Mouse (Mus musculus) gastrocnemius, postnatal 10 days (tissue): Measurements from ENCODE around the gene Agps. TPM values are rescaled to one million over a fixed set of nuclear protein-coding genes. Genes with fewer than 3 reads are reported as not detected.

Source experiments
- DNase-seq: peaks from one replicate; pipeline ENCODE4 v3.0.0; 2021; ENCODE audit warnings: mixed read lengths
- long read RNA-seq, 2 experiments: library from polyadenylated mRNA; stranded (forward); transcript quantifications; one replicate each; pipeline ENCODE4 v2.0.0; 2021
- total RNA-seq, 2 experiments: library from RNA; stranded (reverse); gene quantifications; 2 replicates each; pipeline ENCODE4 v1.2.3; 2021

Agps gene
- total RNA-seq, result 10 to 100 TPM; 27.5 to 30.3 TPM
- long read RNA-seq, experiment 1, full-length matches to known transcripts, result 32 of 40 reads
- long read RNA-seq, experiment 1, partial matches to known transcripts, result 2 of 40 reads
- long read RNA-seq, experiment 1, other reads (novel, unspliced or antisense), result 6 of 40 reads
- long read RNA-seq, experiment 2, full-length matches to known transcripts, result 21 of 28 reads
- long read RNA-seq, experiment 2, partial matches to known transcripts, result 4 of 28 reads
- long read RNA-seq, experiment 2, other reads (novel, unspliced or antisense), result 3 of 28 reads

DNA sequence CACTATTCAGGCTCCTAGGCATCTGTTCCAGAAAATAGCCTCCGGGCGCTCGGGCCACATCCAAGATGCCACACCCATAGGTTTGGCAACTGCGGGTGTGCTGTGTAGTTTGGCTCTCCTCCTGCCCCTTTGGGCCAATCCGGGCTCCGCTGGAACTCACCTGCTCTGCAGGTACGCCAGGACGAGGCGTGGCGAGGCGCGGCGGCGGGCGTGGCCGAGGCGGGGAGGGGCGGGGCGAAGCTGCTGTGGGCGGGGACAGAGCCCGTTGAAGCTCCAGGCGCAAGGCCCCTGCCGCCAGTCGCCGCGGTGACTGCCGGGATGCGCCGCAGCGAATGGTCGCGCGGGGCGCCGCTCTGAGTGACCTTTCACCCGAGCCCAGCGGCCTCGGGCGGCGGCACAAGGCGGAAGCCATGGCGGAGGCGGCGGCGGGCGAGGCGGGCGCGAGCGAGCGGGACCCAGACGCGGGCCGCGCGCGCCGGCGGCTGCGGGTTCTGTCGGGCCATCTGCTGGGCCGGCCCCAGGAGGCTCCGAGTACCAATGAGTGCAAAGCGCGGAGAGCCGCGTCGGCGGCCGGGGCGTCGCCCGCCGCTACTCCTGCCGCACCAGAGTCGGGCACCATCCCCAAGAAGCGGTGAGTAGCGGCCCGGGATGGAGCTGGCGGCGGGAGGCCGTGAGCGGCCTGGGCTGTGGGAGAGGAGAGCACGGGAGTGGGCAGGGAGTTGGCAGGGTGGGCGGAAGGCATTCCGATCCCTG lies at the start of gene Agps:
Gene Agps (plus strand): TSS at position 297 of the 753 bp plus-strand sequence.
- DNase-seq, result peak; percentile 85

DNA sequence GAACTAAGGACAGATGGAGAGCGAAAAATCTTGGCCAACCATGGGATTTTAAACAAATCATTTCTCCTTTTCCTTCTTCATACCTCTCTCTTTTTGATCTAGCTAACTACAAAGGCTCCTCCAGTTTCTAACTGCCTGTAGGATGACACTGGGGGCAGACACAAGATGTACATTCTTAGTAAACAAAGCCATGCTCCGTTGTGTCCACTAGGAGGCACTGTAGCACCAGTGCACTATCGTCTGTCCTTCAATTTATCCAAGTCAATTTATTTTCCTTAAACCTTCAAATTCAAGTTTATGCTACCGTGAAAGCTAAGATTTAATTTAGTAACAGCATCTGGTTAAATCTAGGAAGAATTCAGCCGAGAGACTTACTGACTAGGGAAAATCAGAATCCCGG lies 45.9 kb upstream of the Agps start:
- DNase-seq, result peak; percentile 50

DNA sequence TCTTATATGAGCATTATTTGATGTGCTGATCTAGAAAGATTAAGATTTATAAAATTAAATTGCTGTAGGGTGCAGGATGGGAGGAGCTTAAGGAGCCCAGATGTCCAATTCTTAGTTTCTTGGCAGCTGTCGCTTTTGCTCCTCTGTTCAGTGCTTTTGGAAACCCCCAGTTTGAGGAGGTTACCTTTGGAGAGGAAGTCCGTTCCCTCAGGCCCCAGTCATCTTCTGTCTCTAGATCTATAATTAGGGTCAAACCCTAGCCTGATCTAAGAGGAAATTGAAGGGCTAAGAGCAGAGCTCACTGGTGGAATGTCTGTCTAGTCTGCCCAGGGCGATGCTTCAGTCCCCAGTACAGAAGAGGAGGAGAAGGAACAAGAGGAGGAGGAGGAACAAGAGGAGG lies 43.5 kb upstream of the Agps start:
- no peak for DNase-seq

DNA sequence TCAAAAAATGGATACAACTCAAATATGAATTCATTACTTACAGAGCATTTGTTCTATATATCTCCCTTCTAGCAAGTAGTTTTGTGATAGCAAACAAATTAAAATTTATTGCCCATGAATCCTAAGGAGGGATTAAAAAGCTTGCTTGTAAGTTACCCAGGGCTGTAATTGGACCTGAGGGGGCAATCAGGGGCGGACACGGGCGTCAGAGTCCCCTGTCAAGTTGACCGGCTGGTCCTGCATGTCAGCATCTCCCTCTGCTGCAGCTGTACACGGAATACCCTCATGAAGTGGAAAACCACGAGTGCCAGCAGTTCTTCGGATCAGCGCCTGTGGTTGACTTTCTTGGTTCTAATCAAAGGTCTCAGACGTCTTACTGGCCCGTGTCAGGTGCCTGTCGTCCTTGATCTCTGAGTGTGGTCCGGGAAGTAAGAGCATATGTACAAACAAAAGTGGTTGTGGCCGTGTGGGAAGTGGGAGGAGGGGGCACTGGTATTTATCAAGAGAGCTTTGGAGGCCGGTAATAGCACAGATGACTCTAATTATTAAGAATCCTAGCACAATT lies 41.9 kb upstream of the Agps start:
- DNase-seq, result no peak

DNA sequence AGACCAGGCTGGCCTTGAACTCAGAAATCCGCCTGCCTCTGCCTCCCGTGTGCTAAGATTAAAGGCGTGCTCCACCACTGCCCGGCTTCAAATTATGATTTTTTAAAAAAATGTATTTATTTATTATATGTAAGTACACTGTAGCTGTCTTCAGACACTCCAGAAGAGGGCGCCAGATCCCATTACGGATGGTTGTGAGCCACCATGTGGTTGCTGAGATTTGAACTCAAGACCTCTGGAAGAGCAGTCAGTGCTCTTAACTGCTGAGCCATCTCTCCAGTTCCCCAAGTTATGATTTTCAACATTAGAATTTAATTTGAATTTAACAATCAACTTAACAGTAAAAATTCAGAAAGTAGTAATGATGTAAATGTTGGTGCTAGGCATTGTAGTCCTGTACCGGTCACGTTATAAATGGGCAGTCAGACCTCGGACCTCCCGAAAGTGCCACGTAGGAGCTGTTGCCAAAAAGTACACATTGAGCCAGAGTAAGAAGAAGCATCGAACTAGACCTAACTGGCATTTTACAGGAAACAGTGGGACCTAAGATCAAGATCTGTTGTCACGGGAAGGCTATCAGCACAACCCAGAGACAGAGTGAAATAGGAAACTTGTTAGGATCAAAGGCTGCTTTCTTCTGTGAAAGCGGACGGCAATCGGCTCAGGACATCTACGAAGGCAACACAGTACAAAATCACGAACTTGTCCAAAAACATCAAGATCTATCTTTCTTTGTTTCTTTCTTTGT lies 40.2 kb upstream of the Agps start:
- no peak for DNase-seq

DNA sequence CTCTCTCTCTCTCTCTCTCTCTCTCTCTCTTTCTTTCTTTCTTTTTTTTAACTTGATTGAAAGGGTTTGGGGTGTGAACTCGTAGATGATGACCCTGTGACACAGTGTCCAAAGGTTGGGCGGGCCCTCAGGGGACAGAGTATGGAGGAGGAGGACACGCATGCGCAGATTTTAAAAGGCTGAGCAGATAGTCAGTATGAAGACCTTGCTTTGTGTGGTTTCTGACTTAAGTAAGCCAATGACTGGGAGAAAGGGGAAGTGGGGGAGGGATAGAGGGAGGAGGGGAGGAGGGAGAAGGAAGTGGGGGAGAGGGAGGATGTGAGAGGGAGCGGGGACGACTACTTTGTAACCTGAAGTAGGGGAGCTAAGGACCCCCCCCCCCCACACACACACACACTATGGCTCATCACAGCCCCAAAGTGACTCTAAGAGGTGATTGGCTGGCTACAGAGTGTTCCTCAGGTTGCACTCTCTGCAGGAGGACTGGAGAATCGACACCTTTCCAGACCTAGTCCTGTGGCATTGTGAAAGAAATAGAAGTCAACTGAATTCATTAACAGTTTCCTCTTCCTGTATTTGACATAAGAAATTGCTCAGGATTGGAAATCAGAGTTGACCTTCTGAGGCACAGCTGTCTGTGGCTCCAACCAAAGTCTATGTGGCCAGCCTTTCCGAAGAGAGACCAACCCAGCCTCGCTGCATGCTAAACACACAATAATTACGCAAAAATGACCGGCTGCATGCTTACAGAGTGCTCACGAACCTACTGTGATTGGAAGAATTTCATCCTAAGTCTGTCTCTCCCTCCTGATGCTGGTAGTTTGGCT lies 39.4 kb upstream of the Agps start:
- DNase-seq, result peak; percentile 17

DNA sequence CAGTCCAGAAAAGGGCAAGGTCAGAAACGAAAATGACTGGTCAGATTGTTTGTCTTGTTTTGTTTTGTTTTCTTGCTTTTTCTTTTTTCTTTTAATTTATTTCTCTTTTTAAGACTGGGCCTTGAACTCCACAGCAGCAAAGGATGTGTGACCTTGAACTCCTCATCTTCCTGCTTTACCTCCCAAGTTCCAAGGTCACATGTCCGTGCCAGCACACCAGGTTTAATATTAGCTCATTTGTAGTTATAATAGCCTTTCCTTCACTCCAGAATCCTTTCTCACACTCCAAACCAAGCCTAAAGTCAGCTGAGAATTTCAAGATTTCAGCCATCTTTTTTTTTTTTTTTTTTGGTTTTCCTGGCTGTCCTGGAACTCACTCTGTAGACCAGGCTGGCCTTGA lies 35.8 kb upstream of the Agps start:
- no peak for DNase-seq

DNA sequence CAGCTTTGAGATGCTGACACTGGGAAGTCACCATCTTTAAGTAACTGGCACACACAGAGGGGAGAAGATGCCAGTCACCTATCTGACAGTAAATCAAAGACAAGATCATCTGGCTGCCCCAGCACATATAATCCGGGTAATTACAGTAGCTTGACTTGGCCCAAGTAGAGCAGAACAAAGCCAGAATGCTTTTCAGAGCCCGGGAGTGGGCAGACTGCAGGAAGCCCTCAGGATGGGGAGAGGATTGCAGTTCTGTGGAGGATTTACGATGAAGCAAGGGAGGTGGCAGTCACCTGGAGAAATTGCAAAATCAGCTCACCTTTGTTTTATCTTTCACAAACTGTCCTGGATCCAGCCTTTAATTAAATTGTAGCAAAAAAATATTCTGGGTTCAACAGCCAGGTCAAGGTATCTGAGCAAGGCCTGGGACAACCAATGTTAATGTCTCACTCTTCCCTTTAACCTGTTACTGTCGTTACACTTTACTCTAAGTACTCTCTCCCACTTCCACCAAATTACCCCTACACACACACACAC lies 33.5 kb upstream of the Agps start:
- DNase-seq, result no peak

DNA sequence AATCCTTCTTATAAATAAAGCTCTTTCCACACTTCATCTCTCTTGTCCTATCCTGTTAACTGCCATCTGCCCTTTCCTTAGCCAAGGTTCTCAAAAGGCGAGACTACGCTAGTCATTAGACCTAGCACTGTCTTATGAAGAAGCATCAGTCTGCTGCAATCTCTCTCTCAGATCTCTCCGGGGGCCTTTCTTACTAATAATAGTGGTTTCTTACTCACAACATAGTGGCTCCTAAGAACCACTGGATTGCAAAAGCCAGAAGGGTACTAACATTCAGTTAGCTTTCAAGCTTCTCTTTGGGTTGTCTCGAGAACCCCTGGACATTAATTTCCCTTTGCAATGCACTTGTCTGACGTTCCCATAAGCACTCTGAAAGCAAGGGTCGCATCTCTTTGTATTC lies 26.2 kb upstream of the Agps start:
- no peak for DNase-seq

DNA sequence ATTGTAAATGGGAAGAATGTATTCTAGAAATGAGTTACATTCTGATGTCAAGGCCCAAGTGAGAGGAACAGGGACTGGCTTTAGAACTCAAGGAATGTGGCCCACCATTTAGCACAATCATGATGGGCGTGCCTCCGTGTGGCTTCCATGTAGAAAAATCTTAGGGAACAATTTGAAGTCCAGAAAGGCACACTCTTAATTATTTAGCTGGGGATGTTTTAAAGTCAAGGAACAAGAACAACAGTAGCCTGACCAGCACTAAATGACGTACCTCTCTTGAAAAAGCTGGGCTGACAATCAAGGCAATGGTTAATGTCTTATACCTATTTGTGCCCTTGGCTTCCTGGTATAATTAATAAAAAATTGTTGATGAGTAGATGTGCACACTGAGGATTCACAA lies 25.1 kb upstream of the Agps start:
- no peak for DNase-seq

DNA sequence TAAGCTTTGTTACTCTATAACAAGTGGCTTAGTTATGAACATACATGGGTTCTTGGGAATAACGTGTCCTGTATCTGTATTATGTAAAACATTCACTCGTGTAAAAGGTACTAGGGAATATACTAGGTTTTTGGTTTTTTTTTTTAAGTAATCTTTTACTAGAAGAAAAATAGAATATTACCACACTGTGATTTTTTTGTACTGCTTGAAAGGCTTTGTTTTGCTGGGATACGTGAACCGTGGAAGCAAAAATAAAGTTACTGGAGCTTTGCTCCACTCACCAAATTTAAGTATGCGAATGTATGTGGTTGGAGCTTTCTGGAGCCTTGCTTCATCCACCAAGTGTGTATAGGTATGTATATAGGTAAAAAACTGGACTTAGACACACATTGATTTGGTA lies 24.5 kb upstream of the Agps start:
- DNase-seq, result no peak

DNA sequence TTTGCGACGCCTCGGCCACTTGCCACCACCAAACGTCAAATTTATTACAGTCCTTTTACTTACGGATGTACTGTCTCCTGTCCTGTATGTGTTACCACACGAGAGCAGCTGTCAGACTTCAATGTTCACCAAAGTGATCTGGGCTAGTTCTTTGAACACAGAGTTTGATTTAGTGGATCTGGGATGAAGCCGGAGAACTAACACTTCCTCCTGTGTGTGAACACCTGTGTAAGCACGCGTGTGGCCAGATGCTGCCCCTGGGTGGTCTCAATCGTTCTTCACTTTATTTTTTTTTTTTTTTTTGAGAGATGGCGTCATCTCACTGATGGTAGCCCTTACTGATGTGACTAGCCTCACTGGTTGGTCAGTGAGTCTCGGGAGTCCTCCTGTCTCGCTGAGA lies 17.1 kb upstream of the Agps start:
- DNase-seq, result no peak

DNA sequence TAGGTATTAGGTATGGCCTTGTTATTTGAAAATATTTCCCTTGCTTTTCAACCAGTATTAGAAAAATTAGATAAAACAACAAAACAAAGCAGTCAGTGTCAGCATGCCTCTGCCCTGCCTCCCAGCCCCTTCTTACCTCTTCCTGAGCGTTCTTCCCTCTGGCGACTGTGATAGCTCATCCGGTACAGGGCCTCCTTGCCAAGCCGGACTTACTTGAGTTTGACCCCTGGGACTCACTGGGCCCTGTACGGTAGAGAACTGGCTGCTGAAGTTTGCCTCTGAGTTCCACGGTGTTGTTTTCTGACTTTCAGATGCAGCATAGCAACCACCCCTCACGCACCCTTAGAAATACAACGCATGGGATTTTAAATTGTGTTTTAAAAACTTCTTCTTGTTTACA lies 16.5 kb upstream of the Agps start:
- no peak for DNase-seq

DNA sequence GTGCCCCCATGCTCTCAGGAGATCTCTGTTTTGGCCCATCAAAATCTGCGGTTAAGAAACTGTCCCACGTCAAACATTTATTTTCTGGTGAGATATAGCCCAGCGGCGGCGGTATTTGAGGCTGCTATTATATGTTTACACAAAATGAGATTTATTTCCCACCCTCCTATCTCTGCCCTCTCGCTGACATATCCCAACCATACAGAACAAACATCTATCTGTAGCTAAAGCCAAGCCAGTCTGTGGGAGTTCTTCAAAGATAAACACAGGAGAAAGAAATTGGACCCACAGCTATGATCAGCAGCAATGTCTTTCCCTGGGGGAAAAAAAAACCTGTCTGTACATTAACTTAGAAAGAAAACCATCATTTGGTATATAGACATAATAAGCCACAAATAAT lies 15.3 kb upstream of the Agps start:
- DNase-seq, result no peak

DNA sequence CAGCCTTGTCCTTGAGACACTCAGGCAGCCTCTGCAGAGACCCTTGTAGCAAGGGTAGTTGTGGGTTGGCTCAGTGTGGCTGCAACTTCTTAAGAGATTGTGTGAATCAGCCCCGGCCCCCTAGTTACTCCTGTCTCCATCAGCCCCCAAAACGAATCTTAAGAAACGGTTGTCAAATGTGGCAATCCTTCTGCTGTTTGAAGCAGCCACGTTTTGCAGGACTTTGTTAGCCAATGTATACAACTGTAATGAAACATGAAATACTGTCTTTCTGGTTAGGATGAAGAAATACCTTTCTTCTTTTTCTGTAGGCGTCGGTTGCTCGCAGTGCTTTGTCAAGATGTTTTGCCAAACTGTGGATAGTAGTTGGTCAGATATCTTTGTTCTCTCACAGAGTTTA lies 13.3 kb upstream of the Agps start:
- DNase-seq, result no peak

DNA sequence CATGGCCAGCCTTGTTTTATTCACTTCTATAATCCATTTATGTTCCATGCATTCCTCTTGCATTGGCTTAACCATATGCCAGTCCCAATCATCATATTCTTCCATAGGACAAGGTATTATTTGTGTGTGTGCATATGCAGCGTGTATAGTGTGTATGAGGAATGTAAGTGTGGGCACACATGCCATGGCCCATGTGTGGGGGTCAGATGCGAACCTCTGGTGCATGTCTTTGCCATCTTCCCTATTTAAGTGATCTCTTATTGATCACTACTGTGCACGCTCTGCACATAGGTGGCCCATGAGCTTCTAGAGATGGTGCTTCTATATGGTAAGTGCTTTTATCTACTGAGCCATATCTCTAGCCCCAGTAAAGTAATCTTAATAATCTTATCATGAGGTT lies 12.2 kb upstream of the Agps start:
- no peak for DNase-seq

DNA sequence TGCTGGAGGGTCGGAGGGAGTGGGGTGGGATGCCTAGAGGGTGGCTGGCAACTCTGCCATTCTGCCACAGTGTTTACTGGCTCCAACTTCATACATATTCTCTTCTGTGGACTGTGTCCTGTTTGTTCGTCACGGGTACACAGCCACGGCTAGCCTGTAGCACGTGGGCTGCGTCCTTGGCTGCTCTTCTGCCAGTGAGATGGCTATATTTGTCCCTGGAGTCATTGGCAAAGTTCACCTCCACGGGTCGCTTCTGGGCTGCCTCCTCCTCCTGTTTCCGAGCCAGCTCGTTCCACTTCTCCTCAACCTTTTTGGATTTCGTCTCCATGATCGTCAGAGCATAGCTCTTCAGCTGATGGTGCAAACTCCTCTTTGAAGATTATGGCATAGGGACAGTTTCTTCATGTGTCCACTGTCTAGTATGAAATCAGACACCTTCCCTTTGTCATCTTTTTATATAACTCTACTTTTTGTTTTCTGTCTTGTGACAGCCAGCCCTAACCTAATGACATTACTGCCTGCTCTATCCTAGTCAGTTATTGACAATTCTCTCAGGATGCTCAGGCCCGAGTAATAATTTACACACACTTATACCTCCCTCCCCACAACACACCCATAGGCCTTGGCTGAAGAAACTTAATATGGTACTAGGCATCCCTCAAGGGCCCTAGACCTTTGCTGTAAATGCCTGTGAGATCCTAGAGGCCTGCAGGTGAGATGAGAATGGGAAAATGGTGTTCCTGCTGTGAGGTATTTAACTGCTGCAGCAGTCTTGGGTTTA lies 9.8 kb upstream of the Agps start:
- DNase-seq, result no peak

DNA sequence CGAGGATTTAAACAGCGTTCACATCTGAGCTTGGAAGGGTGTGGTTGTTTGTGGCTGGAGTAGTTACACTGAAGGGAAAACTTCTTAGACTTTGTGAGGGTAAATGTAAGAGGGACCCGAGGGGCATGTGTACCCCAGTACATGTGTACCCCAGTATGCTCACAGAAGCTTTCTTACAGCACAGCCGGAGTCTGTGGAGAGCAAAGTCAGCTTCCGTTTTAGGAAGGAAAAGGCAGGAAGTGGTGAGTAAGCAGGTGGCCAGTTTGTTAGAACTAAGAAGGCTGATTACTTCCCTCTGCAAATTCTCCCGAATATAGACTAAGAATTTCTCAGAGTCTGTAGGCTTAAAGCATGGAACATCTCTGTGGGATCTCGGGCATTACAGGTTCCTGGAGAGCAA lies 8.2 kb upstream of the Agps start:
- no peak for DNase-seq

DNA sequence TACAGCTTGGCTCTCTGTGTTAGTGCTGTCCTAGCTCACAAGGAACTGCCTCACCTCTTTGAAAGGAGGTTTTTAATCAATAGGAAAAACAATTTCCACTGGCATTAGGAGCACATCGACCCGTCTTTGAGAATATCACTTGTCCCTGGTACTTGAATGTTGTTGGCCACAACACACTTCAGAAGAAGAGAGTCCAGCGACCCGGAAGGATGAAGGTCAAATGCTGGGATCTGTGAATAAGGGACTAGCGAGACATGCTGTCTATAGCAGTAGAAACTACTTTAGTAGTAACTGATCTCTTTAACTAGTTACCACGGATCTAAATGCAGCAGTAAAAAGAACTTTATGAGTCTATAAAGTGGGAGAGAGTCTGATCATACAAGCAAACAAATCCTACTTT lies 7.8 kb upstream of the Agps start:
- no peak for DNase-seq

DNA sequence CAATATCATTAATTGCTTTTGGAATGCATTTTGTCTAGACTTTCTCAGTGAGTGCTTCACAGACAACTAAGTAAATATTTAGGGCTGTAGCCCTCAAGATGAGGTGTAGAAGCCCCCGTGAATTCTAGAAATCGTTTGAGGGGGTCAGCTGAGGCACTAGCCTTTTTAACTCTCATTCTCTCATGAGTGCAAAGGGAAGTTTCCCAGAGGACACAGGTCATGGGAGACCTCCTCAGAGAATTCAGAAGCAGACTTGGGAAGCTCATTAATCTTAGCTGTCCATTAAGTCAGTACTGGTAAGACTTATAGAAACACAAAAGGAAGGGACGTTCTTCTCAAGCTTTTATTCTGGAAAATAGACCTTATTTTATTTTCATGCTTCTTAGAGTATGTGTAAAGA lies 7.1 kb upstream of the Agps start:
- DNase-seq, result no peak

DNA sequence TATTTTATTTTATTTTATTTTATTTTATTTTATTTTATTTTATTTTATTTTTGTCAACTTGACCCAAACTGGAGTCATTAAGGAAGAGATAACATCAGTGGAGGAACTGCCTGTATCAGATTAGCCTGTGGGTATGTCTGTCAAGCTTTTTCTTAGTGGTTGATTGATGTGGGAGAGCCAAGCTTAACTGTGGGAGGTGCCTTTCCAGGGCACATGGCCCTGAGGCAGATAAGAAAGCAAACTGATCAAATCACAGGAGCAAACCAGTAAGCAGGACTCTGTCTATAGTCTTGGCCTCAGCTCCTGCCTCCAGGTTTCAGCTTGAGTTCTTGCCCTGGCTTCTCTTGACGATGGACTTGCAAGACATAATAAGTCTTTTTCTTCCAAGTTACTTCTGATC lies 6.4 kb upstream of the Agps start:
- no peak for DNase-seq
